Mouse (Mus musculus) layer of hippocampus, adult 11-12 months (tissue): ENCODE measurements around the gene Tcstv1.
"Not testable (repeated sequence)": the region's sequence is repeated elsewhere in the genome, so short reads cannot be mapped to it uniquely, and the experiment has no call there.

Experiments used
- DNase-seq: peaks from one replicate; pipeline ENCODE4 v3.0.0; 2022; ENCODE audit warnings: low spot score

Tcstv1 gene

GRCm38 (mm10) chr13:119894685-119895084 is at the start of gene Tcstv1:
Gene Tcstv1 (minus strand): TSS chr13:119894785.
- DNase-seq = not testable (repeated sequence)

- not testable (repeated sequence) for DNase-seq
These were observed 34.6 kb upstream of the Tcstv1 start, which contains the start of gene Gm21761 for GRCm38 (mm10) chr13:119929172-119929571. Gene Gm21761 (minus strand): TSS chr13:119929272.

GRCm38 (mm10) chr13:119924597-119925340 is 30.2 kb upstream of the Tcstv1 start:
- DNase-seq = not testable (repeated sequence)

GRCm38 (mm10) chr13:119916966-119917722 is 22.6 kb upstream of the Tcstv1 start:
- DNase-seq = not testable (repeated sequence)

GRCm38 (mm10) chr13:119916449-119916848 is 21.9 kb upstream of the Tcstv1 start:
- not testable (repeated sequence) for DNase-seq

- not testable (repeated sequence) for DNase-seq
These were observed 4.0 kb upstream of the Tcstv1 start for GRCm38 (mm10) chr13:119898549-119898948.

- DNase-seq = not testable (repeated sequence)
These were observed 7.7 kb downstream of the Tcstv1 start for GRCm38 (mm10) chr13:119886896-119887295.

- not testable (repeated sequence) for DNase-seq
These were observed 30.1 kb downstream of the Tcstv1 start for GRCm38 (mm10) chr13:119864395-119864999.

GRCm38 (mm10) chr13:119862399-119862798 is 32.2 kb downstream of the Tcstv1 start:
- DNase-seq = not testable (repeated sequence)
